Mouse (Mus musculus) ovary, adult 2 months (tissue): Measurements from ENCODE around the gene Vmn2r59. TPM values are rescaled to one million over a fixed set of nuclear protein-coding genes. Genes with fewer than 3 reads are reported as not detected.

Source experiments
- polyA plus RNA-seq: library from polyadenylated mRNA; depleted of rRNA; stranded (reverse); fragments of >200 nt; gene quantifications from 2 replicates; pipeline ENCODE4 v1.2.3, GENCODE M21; 2012; rRNA removed

Gene Vmn2r59
- polyA plus RNA-seq, result not detected in 2 replicates

GRCm38 (mm10) chr7:42058923-42059322 is at the start of gene Vmn2r59:
Gene Vmn2r59, minus strand, starts transcription at chr7:42059023.

GRCm38 (mm10) chr7:42107470-42107869 is 48.6 kb upstream of the Vmn2r59 start, which contains the start of gene Vmn2r60:
Gene Vmn2r60, plus strand, starts transcription at chr7:42107770.

Other genes starting within 250 kb of the Vmn2r59 start
- not detected in 2 replicates for gene Vmn2r58, start 186.3 kb downstream of the Vmn2r59 start, polyA plus RNA-seq
- gene Vmn2r60, start 48.7 kb upstream of the Vmn2r59 start, polyA plus RNA-seq, result not detected in 2 replicates
- not detected in 2 replicates for gene Vmn2r61, start 201.0 kb upstream of the Vmn2r59 start, polyA plus RNA-seq